Mouse (Mus musculus): ENCODE measurements around the gene 0610040J01Rik. TPM values are rescaled to one million over a fixed set of nuclear protein-coding genes. Genes with fewer than 3 reads are reported as not detected.
"Not testable (repeated sequence)": the region's sequence is repeated elsewhere in the genome, so short reads cannot be mapped to it uniquely, and the experiment has no call there.

Gene 0610040J01Rik
- total RNA-seq, 2 experiments from 2014 or later: 2.8 to 4.2 TPM

DNA sequence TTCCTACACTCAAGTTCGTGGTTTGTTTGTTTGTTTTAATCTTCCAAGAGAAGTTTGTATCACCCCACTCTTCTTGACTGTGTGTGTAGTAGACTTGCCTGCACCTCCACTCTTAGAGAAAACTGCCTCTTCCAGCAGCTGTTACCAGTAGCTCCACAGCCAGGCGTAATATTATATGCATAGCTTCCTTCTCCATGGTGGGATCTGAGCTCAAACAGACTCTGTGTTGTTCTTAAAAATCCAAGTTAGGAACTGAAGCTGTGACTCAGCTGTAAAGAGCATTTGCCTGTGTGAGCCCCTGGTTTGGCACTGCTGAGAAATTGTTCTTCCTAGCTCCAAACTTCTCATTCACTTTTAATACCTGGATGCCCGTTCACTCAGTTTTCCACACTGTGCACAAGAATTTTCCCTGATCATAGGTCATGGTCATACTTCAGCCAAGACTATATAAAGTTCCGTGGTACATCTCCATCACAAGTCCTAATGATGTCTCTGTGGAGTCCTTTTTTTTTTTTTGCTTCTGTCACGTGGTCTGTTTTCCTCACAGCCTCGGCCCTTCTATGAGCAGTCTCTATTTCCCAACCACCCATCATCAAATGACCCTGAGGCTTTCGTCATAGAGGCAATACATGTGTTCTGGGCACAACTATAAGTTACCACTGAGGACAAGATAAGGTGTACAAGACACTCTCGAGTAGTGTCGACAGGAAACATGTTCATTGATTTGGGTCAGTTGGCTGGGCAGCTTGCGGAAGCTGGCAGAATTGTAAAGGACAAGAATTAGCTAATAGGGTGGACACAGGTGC, 16.4 kb downstream of the 0610040J01Rik start:
- DNase-seq: no peak

DNA sequence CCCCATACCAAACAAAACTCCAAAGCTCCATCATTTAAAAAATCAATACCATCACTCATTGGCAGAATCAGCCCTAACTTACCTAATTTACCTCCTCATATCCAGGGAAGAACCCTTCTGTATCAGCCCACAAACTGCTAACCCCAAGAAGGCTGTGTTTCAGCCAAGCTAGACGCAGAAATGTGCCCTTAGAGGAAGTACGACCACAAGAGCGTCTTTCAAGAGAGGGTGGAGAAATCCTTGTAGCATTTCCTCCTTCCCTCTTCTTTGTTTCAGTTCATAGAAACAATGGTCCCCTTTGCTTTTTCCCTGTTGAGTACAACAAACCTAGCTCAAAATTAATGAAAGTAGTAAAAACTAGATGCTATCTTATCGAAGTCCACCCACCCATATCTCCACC, 18.9 kb downstream of the 0610040J01Rik start:
- DNase-seq: no peak

DNA sequence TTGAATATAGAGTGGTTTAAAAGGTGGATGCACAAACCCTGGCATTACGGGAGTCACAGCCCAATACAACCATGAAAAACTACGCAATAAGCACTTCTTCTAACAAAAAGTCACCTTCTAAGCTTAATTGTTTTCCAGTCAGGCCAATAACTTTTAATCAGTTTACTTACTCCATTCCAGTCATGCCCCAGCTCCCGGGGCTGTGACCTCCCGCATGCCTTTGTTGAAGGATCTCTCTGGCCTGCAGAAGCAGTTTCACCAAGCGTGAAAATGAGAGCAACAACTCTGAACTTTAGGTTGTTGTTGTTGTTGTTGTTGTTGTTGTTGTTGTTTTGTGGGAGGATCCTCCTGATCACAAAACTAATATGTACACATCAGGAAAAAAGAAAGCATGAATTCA, 21.8 kb downstream of the 0610040J01Rik start:
- DNase-seq: no peak

DNA sequence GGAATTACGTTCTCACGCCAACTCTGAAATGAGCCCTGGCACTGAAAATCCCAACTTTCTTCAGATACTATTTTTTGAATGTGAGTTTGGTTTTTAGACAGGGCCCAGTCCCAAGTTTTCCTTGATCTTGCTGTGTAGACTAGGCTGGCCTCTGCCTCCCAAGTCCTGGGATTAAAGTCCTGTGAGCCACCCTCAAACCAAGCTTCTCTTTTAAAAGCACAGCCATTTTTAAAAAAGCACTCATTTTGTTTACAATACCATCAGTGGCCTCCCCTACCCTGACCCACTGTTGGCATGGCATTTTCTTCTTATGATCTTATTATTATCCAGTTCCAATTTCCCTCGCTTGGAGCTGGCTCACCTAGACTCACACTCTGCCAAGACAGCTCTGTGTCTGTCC, 22.3 kb downstream of the 0610040J01Rik start:
- DNase-seq: no peak

DNA sequence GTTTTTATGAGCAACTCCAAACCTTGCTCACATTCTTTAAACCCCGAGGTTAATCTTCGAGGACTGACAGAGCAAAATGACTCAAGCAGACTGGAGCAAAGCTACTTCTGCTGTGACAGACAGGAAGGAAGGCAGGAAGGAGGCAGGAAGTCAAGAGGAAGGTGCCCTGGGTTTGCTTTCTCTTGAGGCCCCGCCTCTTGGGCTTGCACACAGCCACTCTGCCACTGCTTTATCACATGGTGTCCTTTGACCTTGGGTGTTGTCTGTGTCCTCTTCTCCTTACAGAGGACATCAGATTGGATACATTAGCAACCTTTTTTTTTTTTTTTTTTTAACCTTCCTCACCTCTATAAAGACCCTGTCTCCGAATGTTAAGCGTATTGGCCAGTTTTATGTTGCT, 25.0 kb downstream of the 0610040J01Rik start:
- no peak for DNase-seq

DNA sequence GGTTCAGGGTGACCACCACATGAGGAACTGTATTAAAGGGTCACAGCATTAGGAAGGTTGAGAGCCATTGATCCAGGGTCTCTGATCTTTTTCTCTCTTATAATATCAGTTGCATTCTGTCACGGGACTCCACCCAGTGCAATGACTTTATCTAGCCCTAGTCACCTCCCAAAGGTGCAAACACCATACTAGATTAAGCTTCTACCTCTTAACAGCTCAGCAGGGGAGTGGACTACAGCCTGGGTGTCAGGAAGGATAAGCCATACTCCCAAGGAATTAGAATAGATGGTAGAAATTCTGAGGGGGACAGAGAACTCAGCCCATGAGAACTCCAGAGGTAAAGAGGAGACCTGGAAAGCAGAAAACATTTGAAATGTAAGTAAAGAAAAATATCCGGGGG, 25.7 kb downstream of the 0610040J01Rik start:
- DNase-seq: no peak

DNA sequence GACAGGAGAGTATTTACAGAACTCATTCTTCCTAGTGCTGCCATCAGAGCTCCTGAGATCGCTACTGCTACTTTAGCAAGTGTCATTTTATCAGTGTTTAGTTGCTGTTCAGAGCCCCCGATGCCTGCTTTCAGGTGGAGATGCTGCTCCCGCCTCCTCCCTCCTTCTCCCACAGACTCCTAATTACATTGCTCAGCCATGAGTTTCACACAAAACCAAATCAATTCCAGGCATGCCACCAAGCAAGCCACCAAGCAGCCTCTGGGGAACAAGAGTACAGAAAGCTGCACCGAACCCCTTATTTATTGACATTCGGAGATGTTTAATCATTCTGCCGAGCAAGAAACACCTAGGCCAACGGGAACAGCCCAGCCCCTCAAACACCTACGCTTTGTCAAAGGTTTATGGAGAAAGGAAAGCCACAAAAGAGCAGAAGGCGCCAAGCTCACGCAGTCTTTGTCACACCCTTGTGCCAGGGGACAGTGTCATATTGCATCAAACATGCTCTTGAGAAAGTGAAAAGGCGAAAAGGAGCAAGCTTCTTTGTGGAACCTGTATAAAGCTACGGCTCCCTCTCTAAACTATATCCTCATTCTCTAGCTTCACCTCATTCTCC, 27.7 kb downstream of the 0610040J01Rik start:
- DNase-seq: no peak

DNA sequence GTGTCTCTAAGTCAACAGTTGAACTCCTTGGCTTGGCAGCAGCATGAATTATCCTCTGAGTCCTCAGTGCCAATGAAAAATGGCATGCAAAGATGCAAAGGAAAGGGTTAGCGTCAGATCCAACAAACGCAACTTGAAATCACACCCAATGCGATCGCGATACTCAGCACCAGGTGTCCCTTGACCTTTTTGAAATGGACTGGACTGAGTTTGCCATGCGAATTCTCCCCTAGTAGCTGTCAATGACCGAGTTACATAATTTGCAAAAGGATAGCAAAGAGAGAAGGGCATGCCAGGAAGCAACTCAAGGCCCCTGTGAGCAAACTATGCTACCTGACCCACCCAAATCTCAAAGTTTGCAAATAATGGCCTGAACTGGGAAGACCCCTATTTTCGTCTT, 34.9 kb downstream of the 0610040J01Rik start:
- no peak for DNase-seq

DNA sequence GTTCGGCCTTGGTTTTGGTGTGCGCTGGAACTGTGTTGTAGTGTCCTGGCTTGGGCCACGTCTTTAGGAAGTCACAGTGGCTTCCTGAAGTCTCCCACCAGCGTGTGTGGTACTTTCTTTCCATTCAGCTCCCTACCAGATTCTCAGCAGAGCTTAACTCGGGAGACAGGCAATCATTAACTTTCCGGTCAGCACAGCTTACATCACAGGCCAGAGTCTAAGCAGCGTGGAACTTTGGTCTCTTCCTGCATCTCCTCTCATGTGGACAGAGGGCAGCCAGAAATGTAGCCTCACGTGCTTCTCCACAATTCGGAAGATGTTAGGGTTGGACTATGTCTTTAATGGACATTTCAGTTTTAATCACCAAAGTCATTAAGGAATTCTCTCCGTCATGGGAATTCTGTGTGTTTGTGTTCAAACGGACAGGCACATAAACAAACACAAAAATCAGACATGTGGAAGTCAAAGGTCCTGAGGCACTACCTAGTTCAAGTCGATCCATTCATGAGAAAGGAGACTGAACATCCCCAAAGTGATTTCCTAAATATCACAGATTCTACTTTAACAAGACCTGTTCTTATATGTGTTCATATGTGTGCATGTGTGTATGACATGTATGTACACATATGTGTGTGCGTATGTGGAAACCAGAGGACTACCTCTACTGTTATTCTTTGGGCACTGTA, 35.5 kb downstream of the 0610040J01Rik start:
- DNase-seq: no peak

DNA sequence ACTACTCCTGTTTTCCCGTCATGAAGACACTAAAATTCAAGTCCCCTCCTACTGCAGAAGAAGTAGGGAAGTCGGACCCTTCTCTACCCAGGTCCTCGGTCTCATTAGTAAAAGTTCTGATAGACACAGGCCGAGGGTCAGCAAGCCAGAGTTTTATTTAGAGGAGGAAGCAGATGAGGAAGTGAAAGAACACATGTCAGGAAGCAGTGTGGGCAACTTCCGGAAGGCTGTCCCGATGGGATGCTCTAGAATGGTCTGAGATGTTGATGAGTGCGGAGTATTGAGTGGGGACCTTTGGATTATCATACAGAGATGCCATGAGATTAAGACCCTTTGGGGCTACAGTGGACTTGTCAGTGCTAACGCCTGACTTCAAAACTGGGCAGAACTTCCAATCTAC, 46.7 kb downstream of the 0610040J01Rik start:
- no peak for DNase-seq

DNA sequence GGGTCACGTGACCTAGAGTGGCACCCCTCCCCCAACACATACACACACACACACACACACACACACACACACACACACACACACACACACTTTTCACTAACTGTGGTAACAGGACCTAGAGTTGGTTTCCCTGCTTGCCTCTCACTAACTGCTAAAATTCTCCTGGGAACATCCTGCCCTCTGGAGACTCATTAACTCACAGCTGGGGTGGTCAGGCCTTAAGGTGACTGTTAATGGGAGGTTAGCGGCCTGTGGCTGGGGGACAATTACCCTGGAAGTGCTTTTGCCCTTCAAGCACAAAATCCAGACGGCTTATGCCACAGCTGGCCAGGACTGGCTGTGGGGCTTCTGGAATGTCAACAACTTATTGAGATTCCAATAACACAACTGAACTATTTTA, 55.3 kb downstream of the 0610040J01Rik start:
- DNase-seq: no peak

DNA sequence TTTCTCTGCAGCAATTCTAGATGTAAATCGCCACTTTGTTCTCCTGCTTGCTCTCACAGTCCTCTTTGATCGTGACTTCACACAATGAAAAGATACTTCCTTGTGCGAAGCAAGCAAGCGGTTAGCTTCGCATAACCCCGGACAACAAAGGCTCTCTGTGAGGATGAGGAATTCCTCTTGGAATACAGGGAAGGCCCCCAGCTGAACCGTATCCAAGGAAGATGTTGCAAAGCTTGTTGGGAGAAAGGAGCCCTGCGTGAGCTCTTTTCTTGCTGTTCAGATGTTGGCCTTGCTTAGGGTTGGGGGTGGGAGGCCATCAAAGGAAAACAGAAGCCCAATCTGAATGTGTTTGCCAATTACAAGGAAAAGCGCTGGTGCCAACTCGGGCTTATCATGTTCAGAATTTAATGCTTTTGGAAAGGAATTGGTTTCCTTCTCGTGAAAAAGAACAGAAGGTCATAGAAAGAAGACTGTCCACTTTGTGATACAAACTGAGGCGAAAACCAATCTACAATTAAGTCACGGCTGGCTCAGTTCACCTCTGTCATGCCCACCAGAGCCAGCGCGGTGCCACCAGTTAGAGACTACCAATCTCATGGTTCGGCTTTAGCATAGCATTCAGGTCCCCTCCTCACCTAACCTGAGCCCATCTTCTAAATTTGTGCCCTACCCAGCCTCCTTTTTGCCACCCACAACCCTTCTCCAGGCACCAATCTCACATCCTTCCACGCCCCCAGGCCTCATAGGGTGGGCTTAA, 60.2 kb downstream of the 0610040J01Rik start:
- DNase-seq: no peak

DNA sequence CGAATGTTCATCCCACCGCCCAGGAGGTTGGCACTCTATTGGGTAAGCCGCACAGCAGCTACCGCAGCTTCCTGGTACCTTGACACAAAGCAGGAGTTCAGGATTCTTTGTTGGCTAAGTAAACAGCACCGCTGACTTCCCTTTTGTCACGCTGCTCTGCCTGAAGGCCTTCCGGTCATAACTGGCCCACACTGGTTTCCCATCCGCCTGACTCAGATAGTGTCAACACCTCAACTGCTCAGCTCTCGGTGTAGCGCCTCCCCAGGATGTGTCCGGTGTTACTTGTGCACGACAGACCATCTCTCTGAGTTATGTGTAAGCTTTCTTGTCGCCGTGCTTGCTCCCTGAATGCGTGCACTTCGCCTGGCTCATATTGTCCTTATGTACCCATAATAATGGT, 62.7 kb downstream of the 0610040J01Rik start:
- no peak for DNase-seq

DNA sequence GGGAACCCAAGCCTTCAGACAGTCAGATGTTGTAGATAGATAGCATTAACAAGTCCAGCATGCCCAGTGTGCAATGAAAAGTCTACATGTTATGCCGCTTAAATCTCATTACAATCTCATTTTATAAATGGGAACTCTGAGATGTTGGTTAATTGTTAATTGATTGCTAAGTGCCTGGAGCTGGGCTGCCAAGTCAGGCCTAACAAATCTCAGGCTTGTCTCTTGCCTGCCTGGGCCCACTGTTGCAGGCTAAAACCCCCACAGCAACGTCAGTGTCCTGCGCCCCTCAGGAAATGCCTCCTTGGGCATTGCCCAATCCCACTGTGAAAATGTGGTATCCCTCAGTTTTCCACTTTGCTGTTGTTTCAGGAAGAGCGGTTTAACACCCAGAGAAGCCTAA, 63.9 kb downstream of the 0610040J01Rik start:
- DNase-seq: no peak

DNA sequence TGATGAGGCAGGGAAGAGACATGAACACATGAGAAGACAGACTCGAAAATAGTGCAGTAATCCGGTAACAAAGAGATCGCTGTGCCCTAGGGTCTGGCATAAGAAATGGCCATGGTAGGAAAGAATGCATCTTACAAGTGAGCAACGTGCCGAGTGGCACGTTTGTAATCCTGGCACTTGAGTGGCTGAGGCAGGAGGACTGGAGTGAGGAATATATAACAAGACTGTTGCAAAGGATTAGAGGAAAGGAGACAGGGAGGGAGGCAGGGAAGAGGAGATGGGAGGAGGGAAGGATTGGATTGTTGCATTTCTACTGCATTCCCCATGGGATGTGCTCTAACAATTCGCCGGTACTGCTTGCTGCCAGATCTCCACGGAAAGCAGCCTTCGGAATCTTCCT, 66.9 kb downstream of the 0610040J01Rik start:
- no peak for DNase-seq

DNA sequence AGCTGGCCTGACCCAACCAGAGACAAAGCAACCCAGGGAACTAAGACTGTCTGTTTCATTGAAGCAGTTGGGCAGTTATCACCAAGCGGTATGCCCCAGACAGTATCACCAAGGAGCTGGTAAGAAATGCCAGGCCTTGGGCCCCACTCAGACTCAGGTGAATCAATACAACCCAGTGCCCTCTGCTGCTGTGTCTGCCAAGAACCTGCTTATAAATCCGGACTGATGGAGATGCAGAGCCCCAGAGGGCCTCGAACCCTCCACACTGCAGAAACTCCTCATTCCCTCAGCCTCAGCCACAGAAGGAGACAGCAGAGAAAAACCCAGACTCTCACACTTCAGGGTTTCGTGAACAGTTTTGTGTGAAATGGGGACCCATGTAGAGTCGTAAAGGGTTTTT, 74.1 kb downstream of the 0610040J01Rik start:
- no peak for DNase-seq

DNA sequence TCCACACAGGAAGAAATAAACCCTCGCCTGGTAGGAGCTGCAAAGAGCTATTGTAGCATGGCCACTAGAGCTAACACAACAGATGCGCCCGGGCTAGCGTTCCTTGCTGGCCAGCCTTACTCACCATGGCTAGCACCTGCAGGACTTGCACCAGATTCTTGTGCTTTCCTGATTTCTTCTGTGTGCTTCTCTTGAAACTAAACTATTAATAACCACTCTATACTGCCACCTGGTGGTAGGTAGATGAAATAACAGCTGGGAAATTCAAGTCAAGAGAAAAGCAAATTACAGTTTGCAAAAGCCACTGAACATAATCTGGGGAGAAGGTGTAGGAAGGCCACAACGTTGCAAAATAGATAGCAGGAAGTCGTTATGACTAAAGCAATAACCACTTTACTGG, 74.5 kb downstream of the 0610040J01Rik start:
- DNase-seq: no peak

DNA sequence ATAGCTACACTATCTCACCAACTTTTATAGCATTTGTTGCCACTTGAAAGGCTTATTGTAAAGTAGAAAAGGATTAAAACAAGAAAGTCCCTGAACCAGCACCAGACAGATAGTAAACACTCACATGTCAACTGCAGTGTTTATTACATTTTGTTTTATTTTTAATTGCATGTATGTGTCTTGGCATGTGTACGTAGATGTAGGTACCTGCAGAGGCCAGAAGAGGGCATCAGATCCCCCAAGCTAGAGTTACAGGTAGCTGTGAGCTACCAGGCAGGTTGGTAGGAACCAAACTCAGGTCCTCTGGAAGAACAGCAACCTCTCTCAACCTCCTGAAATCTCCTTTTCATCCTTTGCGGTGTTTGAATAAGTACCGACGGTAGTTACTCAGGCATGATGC, 74.9 kb downstream of the 0610040J01Rik start:
- DNase-seq: no peak

DNA sequence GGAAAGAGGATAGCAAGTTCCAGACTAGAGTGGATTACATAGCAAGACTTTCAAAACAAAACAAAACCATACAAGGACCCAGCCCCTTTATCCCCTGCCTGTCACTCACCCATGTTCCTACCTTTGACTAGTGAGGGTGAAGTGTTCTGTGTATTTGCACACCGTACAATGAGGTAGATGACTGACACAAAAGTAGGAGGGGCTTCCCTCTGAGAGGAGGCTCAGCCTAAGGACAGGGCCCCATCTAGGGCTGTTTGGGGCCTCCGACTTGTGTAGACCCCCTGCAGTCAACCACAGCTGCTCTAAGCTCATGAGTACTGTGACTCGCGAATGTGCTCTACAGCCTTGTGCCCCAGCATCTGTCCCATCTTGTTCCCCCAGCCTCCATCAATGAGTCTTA, 79.1 kb downstream of the 0610040J01Rik start:
- no peak for DNase-seq

DNA sequence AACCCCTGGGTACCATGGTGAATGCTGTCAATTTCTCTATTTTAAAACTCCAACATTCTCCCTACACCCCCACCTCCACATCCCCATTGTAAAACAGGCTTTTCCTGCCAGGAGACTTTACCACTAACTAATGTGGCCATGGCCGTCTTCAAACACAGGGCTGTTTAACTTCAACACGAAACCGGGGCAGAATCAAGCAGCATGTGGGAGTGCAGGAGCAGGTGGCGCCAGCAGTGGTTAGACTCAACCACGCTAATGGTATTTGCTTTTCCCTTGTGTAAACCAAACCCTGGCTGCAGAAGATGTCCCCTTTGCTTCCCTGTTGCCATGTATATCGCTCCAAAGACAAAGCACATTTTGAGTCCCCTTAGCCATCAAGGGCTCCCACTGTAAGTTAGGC, 79.7 kb downstream of the 0610040J01Rik start:
- no peak for DNase-seq

DNA sequence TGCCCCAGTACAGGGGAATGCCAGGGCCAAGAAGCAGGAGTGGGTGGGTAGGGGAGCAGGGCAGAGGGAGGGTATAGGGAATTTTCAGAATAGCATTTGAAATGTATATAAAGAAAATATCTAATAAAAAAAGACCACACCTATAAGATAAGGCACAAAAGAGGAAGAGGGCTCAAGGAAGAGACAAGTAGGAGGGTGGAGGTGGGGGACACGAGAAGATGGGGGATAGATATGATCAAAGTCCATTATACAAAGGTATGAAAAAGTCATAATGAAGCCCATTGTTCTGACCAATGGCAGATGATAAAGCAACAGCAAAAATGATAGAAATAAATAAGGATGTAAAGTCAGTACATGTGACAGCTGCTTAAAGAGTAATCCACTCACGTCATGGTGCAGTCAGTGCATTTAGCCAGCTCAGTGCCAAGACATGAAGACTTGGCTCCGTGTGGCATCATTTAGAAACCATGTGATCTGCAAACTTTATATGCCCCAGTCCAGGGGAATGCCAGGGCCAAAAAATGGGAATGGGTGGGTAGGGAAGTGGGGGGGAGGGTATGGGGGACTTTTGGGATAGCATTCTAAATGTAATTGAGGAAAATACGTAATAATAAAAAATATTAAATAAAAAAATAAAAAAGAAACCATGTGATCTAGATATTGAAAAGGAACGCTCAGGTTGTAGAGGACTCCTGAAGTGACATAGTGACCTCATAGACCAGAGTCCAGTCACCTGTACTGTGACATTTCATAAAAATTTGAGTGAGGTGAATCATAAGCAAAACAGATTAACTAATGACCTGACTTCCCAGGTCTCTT, 85.0 kb downstream of the 0610040J01Rik start:
- DNase-seq: not testable (repeated sequence)

DNA sequence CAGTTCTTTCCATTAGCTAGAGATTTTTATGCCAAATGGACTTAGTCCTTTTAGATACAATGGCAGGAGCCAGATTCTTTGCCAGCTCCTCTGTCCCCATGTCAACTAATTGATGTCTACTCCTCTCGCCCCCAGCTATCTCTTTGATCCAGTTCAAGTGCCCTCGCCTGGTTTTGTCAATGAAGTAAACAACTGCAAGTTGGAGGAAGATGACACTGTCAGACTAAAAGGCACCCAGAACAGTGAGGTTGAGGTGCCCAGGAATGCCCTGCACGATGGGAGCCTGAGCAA, 85.6 kb downstream of the 0610040J01Rik start:
- no peak for DNase-seq

Measured in gastrocnemius, postnatal 25 days (tissue).